Mouse (Mus musculus) left cerebral cortex, postnatal 36 days (tissue): ENCODE measurements around the gene Hoxa6. TPM values are rescaled to one million over a fixed set of nuclear protein-coding genes. Genes with fewer than 3 reads are reported as not detected.

ENCODE experiments used
- DNase-seq, 2 experiments: peaks; one replicate each; pipeline ENCODE4 v3.0.0; 2021 to 2022; ENCODE audit warnings: low spot score in 2 of 2, mixed read lengths in 1 of 2
- intact Hi-C: fragments of 180-260 bp; cut with DNase I; formaldehyde crosslinking; loops from one replicate; pipeline ENCODE4 v1.15.1; 2025
- total RNA-seq, 2 experiments: library from RNA; stranded (reverse); gene quantifications; 2 replicates each; pipeline ENCODE4 v1.2.3; 2021

Gene Hoxa6
- total RNA-seq, 2 experiments from 2014 or later, result not detected

- DNase-seq, result no peak
- intact Hi-C loops, result no loop called here
These were observed 22.0 kb downstream of the Hoxa6 start for GRCm38 (mm10) chr6:52186500-52186899.

- intact Hi-C loops, result no loop called here
- DNase-seq, result no peak
These were observed 22.7 kb downstream of the Hoxa6 start for GRCm38 (mm10) chr6:52185834-52186233.

GRCm38 (mm10) chr6:52185222-52185621 is 23.3 kb downstream of the Hoxa6 start:
- intact Hi-C loops, result no loop called here
- no peak for DNase-seq

GRCm38 (mm10) chr6:52184668-52185067 is 23.9 kb downstream of the Hoxa6 start:
- intact Hi-C loops, result no loop called here
- DNase-seq, result no peak

GRCm38 (mm10) chr6:52183311-52184080 is 25.0 kb downstream of the Hoxa6 start:
- DNase-seq, result no peak
- intact Hi-C loops, result no loop called here

GRCm38 (mm10) chr6:52182793-52183192 is 25.7 kb downstream of the Hoxa6 start:
- DNase-seq, result no peak
- intact Hi-C loops, result no loop called here

GRCm38 (mm10) chr6:52182030-52182429 is 26.5 kb downstream of the Hoxa6 start:
- no peak for DNase-seq
- intact Hi-C loops, result no loop called here

GRCm38 (mm10) chr6:52180726-52181125 is 27.8 kb downstream of the Hoxa6 start:
- intact Hi-C loops, result no loop called here
- DNase-seq, result no peak

GRCm38 (mm10) chr6:52180213-52180710 is 28.3 kb downstream of the Hoxa6 start:
- intact Hi-C loops, result no loop called here
- no peak for DNase-seq

- intact Hi-C loops, result no loop called here
- DNase-seq, result no peak
These were observed 28.8 kb downstream of the Hoxa6 start for GRCm38 (mm10) chr6:52179690-52180089.

- intact Hi-C loops, result no loop called here
- no peak for DNase-seq
These were observed 29.4 kb downstream of the Hoxa6 start for GRCm38 (mm10) chr6:52178918-52179665.

- intact Hi-C loops, result no loop called here
- DNase-seq, result no peak
These were observed 30.7 kb downstream of the Hoxa6 start for GRCm38 (mm10) chr6:52177806-52178205.

GRCm38 (mm10) chr6:52177061-52177735 is 31.3 kb downstream of the Hoxa6 start, which contains the start of gene 5730596B20Rik:
Gene 5730596B20Rik (plus strand): TSS chr6:52177498.
- intact Hi-C loops, result no loop called here
- no peak for DNase-seq

GRCm38 (mm10) chr6:52176391-52176790 is 32.1 kb downstream of the Hoxa6 start:
- no peak for DNase-seq
- intact Hi-C loops, result no loop called here

- intact Hi-C loops, result no loop called here
- DNase-seq, result no peak
These were observed 32.7 kb downstream of the Hoxa6 start for GRCm38 (mm10) chr6:52175864-52176263.

- DNase-seq, result no peak
- intact Hi-C loops, result no loop called here
These were observed 33.4 kb downstream of the Hoxa6 start for GRCm38 (mm10) chr6:52174968-52175751.

GRCm38 (mm10) chr6:52173648-52174047 is 34.9 kb downstream of the Hoxa6 start:
- DNase-seq, result no peak
- intact Hi-C loops, result no loop called here

GRCm38 (mm10) chr6:52172501-52172900 is 36.0 kb downstream of the Hoxa6 start:
- no peak for DNase-seq
- intact Hi-C loops, result no loop called here

GRCm38 (mm10) chr6:52171938-52172337 is 36.6 kb downstream of the Hoxa6 start:
- intact Hi-C loops, result no loop called here
- DNase-seq, result no peak

- intact Hi-C loops, result no loop called here
- no peak for DNase-seq
These were observed 37.2 kb downstream of the Hoxa6 start for GRCm38 (mm10) chr6:52171331-52171730.
